Mouse (Mus musculus): ENCODE results near the gene Slc8a3.

The Slc8a3 gene

GRCm38 (mm10) chr12:81186668-81187067 lies 146.3 kb downstream of the Slc8a3 start:
- peak in 1 of 2 experiments; percentile 61 for DNase-seq (ENCODE audit: inconsistent age in 2 of 2, low spot score in 1 of 2)

DNA sequence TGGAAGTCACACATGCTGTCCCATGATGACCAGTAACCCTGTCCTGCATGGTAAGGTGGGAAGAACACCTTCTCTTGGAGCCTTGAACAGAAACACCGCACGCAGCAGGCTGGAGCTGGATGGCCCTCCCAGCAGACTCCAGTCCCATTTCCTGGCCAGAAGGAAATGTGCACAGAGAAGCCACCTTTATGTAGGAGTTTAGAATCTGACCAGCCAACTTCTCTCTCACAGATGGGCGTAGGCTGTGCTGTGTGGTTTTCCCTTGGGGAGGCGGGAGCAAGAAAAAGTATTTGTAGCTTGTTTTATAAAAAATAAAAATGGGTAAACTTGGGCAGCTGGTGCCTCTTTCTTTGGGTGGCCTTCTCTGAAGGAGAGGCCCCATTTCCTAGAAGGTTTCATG lies 146.9 kb downstream of the Slc8a3 start:
- DNase-seq (ENCODE audit: inconsistent age in 2 of 2, low spot score in 1 of 2) = peak in 1 of 2 experiments; percentile 24

DNA sequence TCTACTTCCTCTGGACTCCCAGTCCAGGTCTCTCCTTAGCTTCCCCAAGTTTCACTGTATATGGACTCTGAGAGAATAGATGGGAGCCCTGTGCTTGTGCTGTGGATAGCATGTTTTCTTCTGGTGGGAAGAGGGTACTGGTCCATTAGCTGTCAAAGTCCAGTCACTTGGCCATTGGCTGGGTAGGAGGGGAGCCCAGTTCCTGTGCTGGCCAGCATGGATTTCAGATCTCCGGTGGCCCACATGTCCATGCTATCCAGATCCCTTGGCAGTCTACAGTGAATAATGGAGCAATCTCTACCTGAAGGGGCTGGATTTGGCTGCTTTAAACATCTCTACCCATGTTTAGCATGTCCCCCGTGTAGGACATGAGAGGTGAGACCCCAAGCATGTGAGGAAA lies 148.0 kb downstream of the Slc8a3 start:
- no peak for DNase-seq (ENCODE audit: inconsistent age in 2 of 2, low spot score in 1 of 2)

DNA sequence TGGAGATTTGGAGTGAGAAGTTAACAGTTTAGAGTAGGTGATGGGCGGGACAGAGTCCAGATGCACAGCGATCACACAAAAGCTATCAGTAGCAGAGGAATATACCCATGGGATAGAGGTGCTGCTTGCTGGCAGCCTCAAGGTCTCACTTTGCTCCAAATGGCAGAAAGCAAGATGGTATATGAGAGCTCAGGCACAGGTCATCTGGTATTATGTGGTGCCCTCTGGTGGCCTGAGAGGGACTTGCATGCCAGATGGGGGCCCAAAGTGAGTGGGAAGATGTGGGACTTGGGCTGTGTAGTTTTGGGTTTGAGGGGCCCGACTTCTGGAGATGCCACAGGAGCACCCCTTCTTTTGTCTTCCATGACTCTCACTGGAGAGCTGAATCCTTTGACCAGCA lies 150.9 kb downstream of the Slc8a3 start:
- peak; percentile 76 to 93 for DNase-seq (ENCODE audit: inconsistent age in 2 of 2, low spot score in 1 of 2)

DNA sequence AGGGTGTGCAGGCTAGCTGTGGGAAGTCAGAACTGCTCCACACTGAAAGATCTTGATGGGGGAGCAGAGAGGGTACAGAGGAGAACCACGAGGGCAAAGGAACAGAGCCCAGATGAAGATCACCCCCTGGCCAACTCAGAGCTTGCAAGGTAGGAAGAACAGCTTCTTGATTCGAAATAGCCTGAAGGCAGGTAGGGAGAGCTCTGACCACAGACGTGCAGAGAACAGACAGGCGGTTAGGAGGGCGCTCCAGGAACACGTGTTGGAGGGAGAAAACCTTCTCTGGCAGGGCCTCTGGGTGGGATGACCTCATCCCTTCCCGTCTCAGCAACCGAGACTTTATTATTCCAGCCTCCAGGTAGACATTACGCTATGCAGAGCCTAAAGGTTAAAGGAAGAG lies 157.7 kb downstream of the Slc8a3 start:
- DNase-seq (ENCODE audit: inconsistent age in 2 of 2, low spot score in 1 of 2) = peak in 1 of 2 experiments; percentile 30

DNA sequence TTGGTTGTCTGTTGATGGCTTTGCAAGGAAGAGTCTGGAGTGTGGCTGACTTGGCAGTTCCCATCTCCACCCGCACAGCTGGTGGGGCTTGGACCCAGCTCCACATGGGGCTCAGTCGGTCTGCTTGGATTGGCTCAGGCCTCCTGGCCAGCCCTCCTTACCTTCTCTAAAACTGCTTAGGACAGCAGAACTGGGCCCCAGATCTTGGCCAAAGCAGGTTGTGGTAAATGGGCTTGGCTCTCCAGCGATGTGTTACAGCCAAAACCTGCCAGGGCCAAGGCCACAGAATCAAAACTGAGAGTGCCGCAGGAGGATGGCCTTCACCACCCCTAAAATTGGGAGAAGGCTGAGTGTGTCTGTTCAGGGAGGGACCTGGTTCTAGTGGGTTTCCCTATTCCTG lies 159.1 kb downstream of the Slc8a3 start:
- peak; percentile 82 to 92 for DNase-seq (ENCODE audit: inconsistent age in 2 of 2, low spot score in 1 of 2)

GRCm38 (mm10) chr12:81173011-81173410 lies 160.0 kb downstream of the Slc8a3 start:
- DNase-seq (ENCODE audit: inconsistent age in 2 of 2, low spot score in 1 of 2) = peak in 1 of 2 experiments; percentile 75

DNA sequence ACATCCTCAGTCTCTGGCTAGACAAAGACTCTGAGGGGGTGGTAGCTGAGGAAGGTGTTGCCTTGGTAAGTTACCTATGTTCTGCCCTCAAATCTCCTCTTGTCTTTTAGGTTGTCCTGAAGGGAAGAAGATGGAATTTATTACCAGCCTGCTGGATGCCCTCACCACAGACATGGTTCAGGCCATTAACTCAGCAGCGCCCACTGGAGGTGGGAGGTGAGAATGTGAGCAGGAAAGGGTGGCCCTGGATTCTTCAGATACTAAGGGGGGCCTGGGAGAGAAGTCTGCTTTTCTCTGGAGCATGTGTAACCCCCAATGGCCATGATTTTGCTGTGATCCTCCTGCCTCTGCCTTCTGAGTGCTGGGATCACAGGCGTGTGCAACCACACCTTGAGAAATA lies 162.9 kb downstream of the Slc8a3 start:
- DNase-seq (ENCODE audit: inconsistent age in 2 of 2, low spot score in 1 of 2) = peak in 1 of 2 experiments; percentile 65

- no peak for DNase-seq (ENCODE audit: inconsistent age in 2 of 2, low spot score in 1 of 2)
These were observed 164.5 kb downstream of the Slc8a3 start for GRCm38 (mm10) chr12:81168494-81168893.

GRCm38 (mm10) chr12:81168031-81168430 lies 164.9 kb downstream of the Slc8a3 start:
- peak in 1 of 2 experiments; percentile 66 for DNase-seq (ENCODE audit: inconsistent age in 2 of 2, low spot score in 1 of 2)

GRCm38 (mm10) chr12:81167142-81167541 lies 165.8 kb downstream of the Slc8a3 start:
- peak; percentile 44 to 60 for DNase-seq (ENCODE audit: inconsistent age in 2 of 2, low spot score in 1 of 2)

- DNase-seq (ENCODE audit: inconsistent age in 2 of 2, low spot score in 1 of 2) = no peak
These were observed 166.4 kb downstream of the Slc8a3 start for GRCm38 (mm10) chr12:81166615-81167014.

DNA sequence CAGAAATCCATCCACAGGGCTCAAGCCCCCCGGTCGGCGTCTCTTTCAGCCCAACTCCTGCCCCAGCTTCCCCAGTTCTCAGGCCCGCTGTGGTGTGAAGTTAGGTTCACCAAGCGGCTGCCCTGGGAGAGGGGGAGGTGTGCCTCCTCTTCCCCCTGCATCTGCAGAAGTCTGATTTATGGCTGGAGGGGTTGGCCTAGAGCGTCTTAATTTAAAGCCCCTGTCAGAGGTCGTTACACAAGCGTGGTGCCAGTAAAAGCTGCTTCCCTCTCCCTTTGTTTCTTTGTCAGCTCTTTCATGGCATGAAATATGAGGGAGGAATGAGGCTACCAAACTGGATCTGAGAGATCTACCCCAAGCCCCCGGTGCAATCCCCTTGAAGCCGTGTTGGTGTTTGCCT lies 166.9 kb downstream of the Slc8a3 start:
- no peak for DNase-seq (ENCODE audit: inconsistent age in 2 of 2, low spot score in 1 of 2)

DNA sequence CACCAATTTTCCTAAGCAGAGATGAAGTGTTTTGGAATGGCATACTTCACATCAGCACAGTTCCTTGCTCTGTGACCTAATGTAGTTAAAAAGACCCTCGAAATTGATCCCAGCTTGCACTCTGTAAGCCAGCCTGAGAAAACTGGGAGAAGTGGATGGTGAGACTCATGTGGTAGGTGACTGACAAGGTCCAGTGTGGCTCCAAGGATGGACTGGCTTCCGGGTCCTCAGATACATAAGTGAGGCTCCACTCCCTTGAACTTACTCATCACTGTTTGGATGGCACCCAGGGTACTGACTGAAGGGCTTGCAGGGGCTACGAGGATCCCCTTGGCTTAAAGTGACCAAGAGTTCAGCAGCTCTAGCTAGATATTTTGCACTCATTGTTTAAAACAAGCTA lies 169.4 kb downstream of the Slc8a3 start:
- peak in 1 of 2 experiments; percentile 67 for DNase-seq (ENCODE audit: inconsistent age in 2 of 2, low spot score in 1 of 2)

DNA sequence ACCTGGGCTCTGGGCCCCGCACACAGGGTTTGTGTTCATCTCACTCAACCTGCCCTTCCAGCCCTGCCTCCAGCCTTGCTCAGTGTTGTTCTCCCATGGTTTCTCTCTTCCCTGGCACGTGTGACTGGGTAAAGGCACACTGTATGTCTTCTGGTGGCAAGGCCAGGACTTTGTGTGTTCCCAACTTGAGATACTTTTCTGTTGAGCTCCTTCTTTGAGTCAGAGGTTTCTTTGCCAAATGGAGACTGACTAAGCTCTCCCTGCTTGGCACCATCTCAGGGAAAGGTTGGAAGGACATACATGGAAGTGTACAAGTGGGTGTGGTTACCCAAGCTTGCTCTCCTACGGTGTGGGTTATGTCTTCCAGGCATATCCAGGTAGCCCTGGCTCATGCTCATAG lies 169.8 kb downstream of the Slc8a3 start:
- DNase-seq (ENCODE audit: inconsistent age in 2 of 2, low spot score in 1 of 2) = peak; percentile 81 to 91

GRCm38 (mm10) chr12:81161282-81161681 lies 171.7 kb downstream of the Slc8a3 start:
- DNase-seq (ENCODE audit: inconsistent age in 2 of 2, low spot score in 1 of 2) = peak; percentile 91 to 94

GRCm38 (mm10) chr12:81160831-81161230 lies 172.1 kb downstream of the Slc8a3 start:
- peak; percentile 76 to 92 for DNase-seq (ENCODE audit: inconsistent age in 2 of 2, low spot score in 1 of 2)

GRCm38 (mm10) chr12:81160425-81160824 lies 172.6 kb downstream of the Slc8a3 start:
- peak in 1 of 2 experiments; percentile 78 for DNase-seq (ENCODE audit: inconsistent age in 2 of 2, low spot score in 1 of 2)

- DNase-seq (ENCODE audit: inconsistent age in 2 of 2, low spot score in 1 of 2) = peak in 1 of 2 experiments; percentile 79
These were observed 173.0 kb downstream of the Slc8a3 start for GRCm38 (mm10) chr12:81159947-81160346.

- no peak for DNase-seq (ENCODE audit: inconsistent age in 2 of 2, low spot score in 1 of 2)
These were observed 176.1 kb downstream of the Slc8a3 start for GRCm38 (mm10) chr12:81156841-81157240.

DNA sequence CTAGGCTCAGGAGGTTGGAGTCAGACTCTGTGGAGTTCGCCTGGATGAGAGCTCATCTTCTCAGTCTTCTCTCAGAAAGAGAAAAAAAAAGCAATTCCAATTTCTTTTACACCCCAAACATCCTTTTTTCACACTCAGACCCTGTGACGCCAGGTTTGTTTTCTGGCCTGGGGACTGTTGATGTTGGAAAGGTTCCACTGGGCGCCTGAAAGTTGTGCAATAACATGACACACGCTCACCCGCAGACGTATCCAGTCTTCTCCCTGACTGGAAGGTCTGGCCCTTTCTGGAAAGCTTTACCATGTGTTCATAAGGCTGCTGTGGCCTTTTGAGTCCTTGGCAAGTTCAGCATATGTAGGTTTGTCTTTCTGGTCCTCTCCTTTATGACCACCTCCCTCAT lies 177.3 kb downstream of the Slc8a3 start:
- peak; percentile 53 to 89 for DNase-seq (ENCODE audit: inconsistent age in 2 of 2, low spot score in 1 of 2)

GRCm38 (mm10) chr12:81152082-81152481 lies 180.9 kb downstream of the Slc8a3 start:
- DNase-seq (ENCODE audit: inconsistent age in 2 of 2, low spot score in 1 of 2) = no peak

DNA sequence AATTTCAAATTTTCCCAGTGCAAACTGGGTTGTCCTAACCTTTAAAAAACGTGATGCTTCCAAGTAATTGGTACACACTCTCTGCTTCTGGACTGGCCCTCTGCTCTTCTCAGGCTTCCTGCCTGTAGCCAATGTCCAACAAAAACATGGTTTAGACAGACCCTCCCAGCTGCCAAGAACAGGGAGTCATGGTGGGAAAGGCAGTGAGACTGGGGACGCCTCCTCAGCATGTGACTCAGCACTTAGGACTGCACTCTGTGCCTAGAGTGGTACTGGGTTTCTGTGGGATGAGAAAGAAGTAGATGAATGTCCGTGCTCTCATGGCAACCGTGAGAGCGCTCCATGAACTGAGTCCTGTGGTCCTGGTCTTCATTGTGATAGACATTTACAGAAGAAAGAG lies 182.1 kb downstream of the Slc8a3 start:
- no peak for DNase-seq (ENCODE audit: inconsistent age in 2 of 2, low spot score in 1 of 2)

GRCm38 (mm10) chr12:81147956-81148355 lies 185.0 kb downstream of the Slc8a3 start:
- DNase-seq (ENCODE audit: inconsistent age in 2 of 2, low spot score in 1 of 2) = no peak

All from adrenal gland, adult (tissue).